Mouse (Mus musculus) embryonic fibroblast, embryonic 13.5 days (primary cell): Measurements from ENCODE around the gene Sh3bgrl2. TPM values are rescaled to one million over a fixed set of nuclear protein-coding genes. Genes with fewer than 3 reads are reported as not detected.

ENCODE experiments used
- H3K27ac ChIP-seq: 2 replicates; pipeline ENCODE4 v1.5.1; 2012; ENCODE audit warnings: low read length, control low read depth, inconsistent platforms; ENCODE audit not compliant: insufficient read depth
- H3K4me1 ChIP-seq: 2 replicates; pipeline ENCODE4 v1.6.1; 2011; ENCODE audit warnings: low read length; ENCODE audit not compliant: control insufficient read depth, insufficient read depth
- H3K4me3 ChIP-seq: 2 replicates; pipeline ENCODE4 v1.5.1; 2011; ENCODE audit warnings: mild to moderate bottlenecking, control low read depth, low read length; ENCODE audit not compliant: insufficient read depth
- CTCF ChIP-seq: IDR thresholded peaks from 2 replicates; pipeline ENCODE4 v1.5.1; 2011; ENCODE audit warnings: mild to moderate bottlenecking, control low read depth, low read length, moderate library complexity, borderline replicate concordance; ENCODE audit not compliant: insufficient read depth
- POLR2A ChIP-seq: IDR thresholded peaks from 2 replicates; pipeline ENCODE4 v1.6.1; 2011; ENCODE audit warnings: low read depth, mild to moderate bottlenecking, control low read depth, low read length, moderate library complexity
- polyA plus RNA-seq: library from polyadenylated mRNA; stranded (reverse); fragments of >200 nt; gene quantifications from 2 replicates; pipeline ENCODE4 v1.2.4, GENCODE M21; 2011; ENCODE audit warnings: low read depth; ENCODE audit not compliant: missing spikeins, insufficient read length

Gene Sh3bgrl2
- polyA plus RNA-seq, 1 experiment, result 18.4 TPM

DNA sequence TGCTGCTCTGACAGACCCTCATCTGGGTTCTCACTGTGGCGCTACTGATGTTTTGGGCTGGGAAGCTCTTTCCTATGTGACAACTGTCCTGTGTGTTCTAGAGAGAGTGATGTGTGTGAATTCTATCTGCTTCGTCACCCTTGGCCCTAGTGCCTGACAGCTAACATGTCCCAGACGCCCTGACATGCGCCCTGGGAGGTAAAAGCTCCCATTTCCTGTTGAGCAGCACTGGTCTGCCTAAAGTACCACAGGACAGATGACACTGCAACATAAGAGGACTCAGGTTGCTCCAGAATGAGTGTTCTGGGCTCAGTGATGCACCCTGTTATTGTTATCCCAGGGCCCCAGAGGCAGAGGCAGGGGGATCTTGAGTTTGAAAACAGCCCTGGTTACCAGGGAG, 12.5 kb downstream of the Sh3bgrl2 start:
- no peak overlapping the region for H3K4me3 ChIP-seq
- TF ChIP-seq POLR2A (no peak), CTCF (no peak)
- H3K27ac ChIP-seq, result no peak overlapping the region
- peaks cover 14% of the 10 kb centered on the region for H3K4me1 ChIP-seq

DNA sequence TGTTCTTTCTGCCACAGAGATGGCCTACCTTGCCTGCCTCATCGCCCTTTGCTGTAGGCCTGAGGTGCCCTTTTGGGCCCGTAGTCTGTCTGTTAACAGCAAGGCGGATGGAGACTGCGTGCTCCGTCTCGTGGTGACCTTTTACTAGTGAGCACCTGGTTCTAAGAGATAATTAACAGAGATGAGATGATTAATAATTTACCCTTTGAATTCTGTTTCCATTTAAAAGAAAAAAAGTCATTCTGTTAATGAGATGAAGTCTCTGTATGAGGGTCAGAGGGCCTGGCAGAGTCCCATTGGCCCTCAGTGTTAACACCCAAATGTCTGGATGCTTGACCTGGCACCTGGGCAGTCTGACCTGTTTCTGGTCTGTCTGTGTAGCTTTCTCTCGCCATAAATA, 14.8 kb downstream of the Sh3bgrl2 start:
- no peak overlapping the region for H3K4me3 ChIP-seq
- TF ChIP-seq POLR2A (no peak), CTCF (no peak)
- H3K4me1 ChIP-seq, result peaks cover 15% of the 10 kb centered on the region
- H3K27ac ChIP-seq, result peak overlapping the region; percentile 84; the same call in 1 of the 2 replicates

DNA sequence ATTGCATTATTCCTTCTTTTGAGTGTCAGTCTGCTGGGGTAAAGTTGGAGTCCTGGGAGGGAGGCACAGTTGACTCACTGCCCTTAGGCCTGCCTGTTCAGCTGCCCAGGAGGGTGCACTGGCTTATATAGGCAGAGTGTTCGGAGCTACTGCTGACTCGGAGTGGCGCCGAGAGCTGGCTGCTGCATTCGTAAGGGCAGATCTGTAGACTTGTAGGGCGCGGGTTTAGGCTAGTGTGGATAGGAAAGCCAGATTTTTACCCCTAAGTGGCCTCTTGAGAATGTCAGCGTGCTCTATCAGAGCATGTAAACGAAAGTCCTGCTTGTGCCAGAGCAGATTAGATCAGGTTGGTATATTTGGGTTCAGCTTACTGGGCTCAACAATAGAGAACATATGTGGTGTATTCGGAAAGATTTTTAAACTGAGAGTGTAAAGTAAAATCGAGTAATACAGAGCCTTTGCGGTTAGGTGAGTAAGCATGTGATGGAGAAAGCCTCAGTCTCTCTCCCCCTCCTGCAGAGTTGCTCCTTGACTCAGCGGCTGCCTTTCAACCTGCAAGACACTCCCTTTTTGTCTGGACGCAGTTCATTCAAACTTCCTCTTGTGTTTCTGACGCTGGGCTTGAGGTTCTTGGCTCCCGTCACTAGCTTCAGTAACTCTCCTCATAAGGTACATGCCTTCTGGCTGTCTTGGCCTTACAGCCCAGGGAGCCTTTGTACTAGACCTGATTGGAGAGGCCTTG, 15.9 kb downstream of the Sh3bgrl2 start:
- H3K4me3 ChIP-seq, result no peak overlapping the region
- H3K27ac ChIP-seq, result peak overlapping the region; percentile 84
- peaks cover 15% of the 10 kb centered on the region for H3K4me1 ChIP-seq
- no peak for TF ChIP-seq CTCF
- TF ChIP-seq POLR2A, result no peak

DNA sequence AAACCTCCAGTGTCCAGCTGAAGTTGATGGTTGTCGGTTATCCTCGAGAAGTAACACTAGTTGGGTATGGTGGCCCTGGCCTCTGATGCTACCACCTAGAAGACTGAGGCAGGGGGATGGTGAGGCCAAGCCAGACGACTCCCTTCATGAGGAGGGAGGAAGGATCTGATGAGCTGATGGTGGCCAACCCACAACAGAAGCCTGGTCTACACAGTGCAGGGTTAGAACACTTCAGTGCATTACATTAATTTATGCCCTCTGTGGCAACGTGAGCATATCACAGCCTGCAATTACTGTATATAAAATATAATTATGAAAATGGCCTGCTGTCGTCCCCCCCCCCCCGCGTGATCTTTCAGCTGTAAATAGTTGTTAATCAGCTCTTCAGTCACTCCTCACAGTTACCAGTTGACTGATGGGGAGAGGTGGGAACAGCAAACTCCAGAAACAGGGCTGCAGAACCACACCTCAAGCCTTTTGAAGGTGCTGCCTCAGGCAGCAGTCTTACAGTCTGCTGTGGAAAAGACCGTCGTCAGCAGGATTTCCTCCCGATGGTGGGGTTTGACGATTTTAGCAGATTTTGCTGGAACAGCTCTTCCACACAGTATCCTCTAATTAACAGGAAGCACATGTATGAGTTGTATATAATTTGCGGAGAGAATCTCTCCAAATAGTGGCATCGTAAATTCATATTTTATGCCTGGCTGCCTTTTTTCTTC, 17.0 kb downstream of the Sh3bgrl2 start:
- Histone ChIP-seq H3K4me3 (no peak overlapping the region), H3K27ac (peak overlapping the region; percentile 61; the same call in 1 of the 2 replicates)

DNA sequence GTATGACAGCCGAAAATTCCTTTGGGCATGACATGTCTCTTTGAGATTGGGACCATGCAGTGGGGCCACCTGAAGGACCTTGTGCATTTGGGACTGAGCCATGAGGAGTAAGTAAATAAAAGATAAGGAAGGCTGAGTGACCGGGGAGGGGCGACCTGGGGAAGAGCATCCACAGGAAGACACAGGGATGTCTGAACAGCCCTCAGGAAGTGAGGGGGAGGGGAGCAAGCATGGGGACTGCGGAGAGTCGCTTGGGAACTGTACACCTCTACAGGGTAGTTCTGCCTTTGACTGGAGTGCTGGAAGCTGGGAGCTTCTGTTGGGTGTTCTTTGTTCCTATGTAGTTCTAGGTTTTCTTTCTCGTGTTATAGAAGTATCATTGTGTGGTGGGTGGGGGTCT, 18.0 kb downstream of the Sh3bgrl2 start:
- Histone ChIP-seq H3K27ac (no peak overlapping the region), H3K4me1 (peaks cover 15% of the 10 kb centered on the region), H3K4me3 (no peak overlapping the region)
- TF ChIP-seq POLR2A (no peak), CTCF (no peak)

More for the DNA sequence above, 17.0 kb downstream of the Sh3bgrl2 start:
- H3K4me1 ChIP-seq, result peaks cover 15% of the 10 kb centered on the region
- TF ChIP-seq POLR2A, result no peak
- TF ChIP-seq CTCF, result no peak

DNA sequence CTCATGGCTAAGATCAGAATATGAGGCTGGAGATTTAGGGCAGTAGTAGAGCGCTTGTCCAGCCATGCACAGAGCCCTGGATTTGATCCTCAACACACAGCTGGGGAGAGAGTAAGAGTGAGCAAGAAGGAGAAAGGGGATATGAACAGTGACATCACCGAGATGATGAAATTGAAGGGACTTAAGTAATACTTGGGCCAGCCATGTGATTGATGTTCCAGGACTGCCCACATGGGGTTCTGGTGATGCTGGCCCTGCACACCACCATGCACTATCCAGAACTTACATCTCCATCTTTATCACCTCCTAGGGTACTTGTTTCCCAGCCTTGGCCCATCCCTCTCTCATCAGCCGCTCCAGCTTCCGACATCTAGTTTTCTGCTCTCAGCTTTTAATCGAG, 20.0 kb downstream of the Sh3bgrl2 start:
- Histone ChIP-seq H3K27ac (peak overlapping the region; percentile 86; the same call in 1 of the 2 replicates), H3K4me3 (no peak overlapping the region), H3K4me1 (peaks cover 19% of the 10 kb centered on the region)
- TF ChIP-seq POLR2A (no peak), CTCF (no peak)

DNA sequence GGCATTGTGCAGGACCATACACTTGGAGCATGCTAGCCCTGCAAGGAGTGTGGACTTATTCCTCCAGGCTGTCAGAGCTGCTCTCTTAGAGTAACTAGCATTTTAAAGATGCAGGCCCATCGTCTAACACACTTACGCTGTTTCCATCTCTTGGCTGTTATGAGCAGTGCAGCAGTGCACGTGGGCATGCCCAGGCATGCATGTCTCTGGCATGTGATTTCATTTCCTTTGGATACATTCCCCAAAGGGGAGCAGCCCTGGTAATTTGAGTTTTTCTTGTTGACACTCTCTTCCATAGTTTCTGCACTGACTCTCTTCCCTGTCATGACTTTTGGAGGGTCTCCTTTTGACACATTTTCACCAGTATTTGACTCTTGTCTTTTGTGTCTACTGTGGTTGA, 20.8 kb downstream of the Sh3bgrl2 start:
- Histone ChIP-seq H3K27ac (peak overlapping the region; percentile 86), H3K4me3 (no peak overlapping the region), H3K4me1 (peaks cover 22% of the 10 kb centered on the region)
- TF ChIP-seq POLR2A, result no peak; the same call in 1 of the 2 replicates
- no peak for TF ChIP-seq CTCF

DNA sequence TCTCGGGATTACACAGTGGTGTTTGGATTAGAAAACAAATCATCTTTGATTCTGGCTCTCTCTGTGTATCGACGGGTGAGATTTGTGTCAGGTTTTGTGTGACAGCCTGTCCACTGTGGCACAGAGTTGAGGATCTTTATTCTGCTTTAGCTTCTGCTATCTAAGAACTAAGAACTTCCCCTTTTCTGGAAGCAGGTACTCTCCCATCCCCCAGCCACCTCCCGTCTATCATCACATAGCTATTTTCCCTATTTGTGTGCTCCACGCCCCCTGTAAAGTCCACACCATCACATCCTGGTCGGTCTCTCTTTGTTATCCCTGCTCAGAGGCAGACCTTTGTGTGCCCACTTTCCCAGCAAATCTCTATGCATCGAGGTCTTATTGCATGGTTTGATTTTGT, 21.8 kb downstream of the Sh3bgrl2 start:
- H3K27ac ChIP-seq, result no peak overlapping the region
- no peak overlapping the region for H3K4me3 ChIP-seq
- TF ChIP-seq CTCF (no peak), POLR2A (no peak)
- peaks cover 27% of the 10 kb centered on the region for H3K4me1 ChIP-seq

DNA sequence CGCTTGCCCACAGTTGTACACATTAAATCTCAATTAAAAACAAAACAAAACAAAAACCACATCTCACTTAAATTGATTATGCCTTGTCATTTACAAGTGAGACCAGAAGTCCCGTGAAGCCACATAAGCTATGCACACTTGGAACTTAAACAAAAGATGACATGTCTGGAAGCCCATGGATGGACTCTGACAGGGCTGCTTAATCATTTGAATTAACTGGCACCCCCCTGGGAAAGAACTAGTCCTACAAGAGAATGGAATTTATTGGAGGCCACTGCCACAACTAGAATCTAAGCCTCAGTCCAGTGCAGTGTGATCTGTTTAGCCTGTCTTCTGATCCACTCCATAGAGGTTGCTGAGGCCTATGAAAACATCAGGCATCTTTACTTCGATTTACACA, 23.2 kb downstream of the Sh3bgrl2 start:
- peaks cover 30% of the 10 kb centered on the region for H3K4me1 ChIP-seq
- no peak for TF ChIP-seq POLR2A
- no peak for TF ChIP-seq CTCF

DNA sequence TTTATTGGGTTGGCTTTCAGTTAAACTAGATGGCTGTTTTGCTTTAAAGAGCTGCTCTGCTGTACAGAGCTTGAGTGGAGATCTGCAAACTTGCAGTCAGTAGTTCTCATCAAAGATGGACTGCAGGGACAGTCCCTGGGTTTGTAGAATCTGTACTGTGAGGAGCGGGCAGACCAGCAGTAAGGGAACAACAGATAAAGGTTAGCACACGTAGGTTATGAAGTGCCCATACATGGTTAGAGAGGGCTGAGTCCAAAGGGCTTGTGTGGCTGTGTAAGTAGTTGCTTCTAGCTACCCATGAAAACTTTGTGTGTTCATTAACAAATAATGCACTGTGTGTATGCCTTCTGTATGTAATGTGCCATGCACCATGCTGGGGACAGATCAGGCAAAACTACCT, 24.2 kb downstream of the Sh3bgrl2 start:
- no peak overlapping the region for H3K4me3 ChIP-seq
- no peak for TF ChIP-seq CTCF
- no peak for TF ChIP-seq POLR2A
- H3K4me1 ChIP-seq, result peaks cover 32% of the 10 kb centered on the region
- no peak overlapping the region for H3K27ac ChIP-seq

More for the DNA sequence above, 23.2 kb downstream of the Sh3bgrl2 start:
- no peak overlapping the region for H3K27ac ChIP-seq
- no peak overlapping the region for H3K4me3 ChIP-seq
